Mouse (Mus musculus): Measurements from ENCODE around the gene Lrrc55. TPM values are rescaled to one million over a fixed set of nuclear protein-coding genes. Genes with fewer than 3 reads are reported as not detected.

The Lrrc55 gene
- polyA plus RNA-seq, 1 experiment from 2014 or later: 0.25 TPM

GRCm38 (mm10) chr2:85160901-85161637, 35.9 kb downstream of the Lrrc55 start:
- 84% methylated on average over 4 of the region's 4 CpGs for WGBS
- peak overlapping the region; percentile 72 for H3K27ac ChIP-seq (replicated peaks)

GRCm38 (mm10) chr2:85157382-85157781, 39.6 kb downstream of the Lrrc55 start:
- Histone ChIP-seq H3K27me3 (ENCODE audit: low read depth, poor library complexity, severe bottlenecking) (no peaks in the 10 kb centered on the region), H3K4me1 (peaks cover 19% of the 10 kb centered on the region), H3K27ac (replicated peaks) (no peak overlapping the region), H3K9me3 (replicated peaks) (no peaks in the 10 kb centered on the region), H3K36me3 (no peaks in the 10 kb centered on the region), H3K4me3 (no peak overlapping the region)
- no peak for DNase-seq (ENCODE audit: low spot score)
- 87% methylated on average over 3 of the region's 3 CpGs for WGBS

More at GRCm38 (mm10) chr2:85160901-85161637, 35.9 kb downstream of the Lrrc55 start:
- no peaks in the 10 kb centered on the region for H3K27me3 ChIP-seq (ENCODE audit: low read depth, poor library complexity, severe bottlenecking)
- H3K36me3 ChIP-seq: no peaks in the 10 kb centered on the region
- no peak for DNase-seq (ENCODE audit: low spot score)
- no peak overlapping the region for H3K4me3 ChIP-seq
- H3K9me3 ChIP-seq (replicated peaks): no peaks in the 10 kb centered on the region
- H3K4me1 ChIP-seq: peaks cover 28% of the 10 kb centered on the region

- no peaks in the 10 kb centered on the region for H3K27me3 ChIP-seq (ENCODE audit: low read depth, poor library complexity, severe bottlenecking)
- peaks cover 7% of the 10 kb centered on the region for H3K4me1 ChIP-seq
- H3K4me3 ChIP-seq: no peak overlapping the region
- DNase-seq (ENCODE audit: low spot score): no peak
- 93% methylated on average over 5 of the region's 5 CpGs for WGBS
- H3K36me3 ChIP-seq: no peaks in the 10 kb centered on the region
- H3K9me3 ChIP-seq (replicated peaks): no peaks in the 10 kb centered on the region
- no peak overlapping the region for H3K27ac ChIP-seq (replicated peaks)
These were observed 40.9 kb downstream of the Lrrc55 start for GRCm38 (mm10) chr2:85156136-85156535.

- Histone ChIP-seq H3K36me3 (no peaks in the 10 kb centered on the region), H3K4me1 (no peaks in the 10 kb centered on the region), H3K4me3 (no peak overlapping the region), H3K9me3 (replicated peaks) (no peaks in the 10 kb centered on the region), H3K27ac (replicated peaks) (no peak overlapping the region), H3K27me3 (ENCODE audit: low read depth, poor library complexity, severe bottlenecking) (no peaks in the 10 kb centered on the region)
- WGBS: 85% methylated on average over 9 of the region's 9 CpGs
- DNase-seq (ENCODE audit: low spot score): no peak
These were observed 41.7 kb downstream of the Lrrc55 start for GRCm38 (mm10) chr2:85155334-85155733.

GRCm38 (mm10) chr2:85151233-85151632, 45.8 kb downstream of the Lrrc55 start:
- Histone ChIP-seq H3K9me3 (replicated peaks) (no peaks in the 10 kb centered on the region), H3K27ac (replicated peaks) (no peak overlapping the region), H3K36me3 (no peaks in the 10 kb centered on the region), H3K4me1 (no peaks in the 10 kb centered on the region), H3K27me3 (ENCODE audit: low read depth, poor library complexity, severe bottlenecking) (no peaks in the 10 kb centered on the region), H3K4me3 (no peak overlapping the region)
- no peak for DNase-seq (ENCODE audit: low spot score)
- WGBS: 87% methylated on average over 2 of the region's 2 CpGs

- H3K4me3 ChIP-seq: no peak overlapping the region
- DNase-seq (ENCODE audit: low spot score): no peak
- H3K27me3 ChIP-seq (ENCODE audit: low read depth, poor library complexity, severe bottlenecking): no peaks in the 10 kb centered on the region
- H3K27ac ChIP-seq (replicated peaks): no peak overlapping the region
- no peaks in the 10 kb centered on the region for H3K36me3 ChIP-seq
- H3K9me3 ChIP-seq (replicated peaks): no peaks in the 10 kb centered on the region
- WGBS: 81% methylated on average over 1 of the region's 1 CpGs
- H3K4me1 ChIP-seq: no peaks in the 10 kb centered on the region
These were observed 46.6 kb downstream of the Lrrc55 start for GRCm38 (mm10) chr2:85150373-85150772.

- Histone ChIP-seq H3K27ac (replicated peaks) (no peak overlapping the region), H3K9me3 (replicated peaks) (no peaks in the 10 kb centered on the region), H3K27me3 (ENCODE audit: low read depth, poor library complexity, severe bottlenecking) (no peaks in the 10 kb centered on the region), H3K4me1 (no peaks in the 10 kb centered on the region), H3K4me3 (no peak overlapping the region), H3K36me3 (no peaks in the 10 kb centered on the region)
- 89% methylated on average over 2 of the region's 2 CpGs for WGBS
- DNase-seq (ENCODE audit: low spot score): no peak
These were observed 49.5 kb downstream of the Lrrc55 start for GRCm38 (mm10) chr2:85147481-85147880.

- DNase-seq (ENCODE audit: low spot score): no peak
- Histone ChIP-seq H3K27ac (replicated peaks) (no peak overlapping the region), H3K9me3 (replicated peaks) (no peaks in the 10 kb centered on the region), H3K4me1 (no peaks in the 10 kb centered on the region), H3K36me3 (no peaks in the 10 kb centered on the region), H3K4me3 (no peak overlapping the region), H3K27me3 (ENCODE audit: low read depth, poor library complexity, severe bottlenecking) (no peaks in the 10 kb centered on the region)
- 91% methylated on average over 3 of the region's 3 CpGs for WGBS
These were observed 51.7 kb downstream of the Lrrc55 start for GRCm38 (mm10) chr2:85145346-85145745.

GRCm38 (mm10) chr2:85144908-85145307, 52.1 kb downstream of the Lrrc55 start:
- no peaks in the 10 kb centered on the region for H3K9me3 ChIP-seq (replicated peaks)
- H3K27me3 ChIP-seq (ENCODE audit: low read depth, poor library complexity, severe bottlenecking): no peaks in the 10 kb centered on the region
- H3K4me1 ChIP-seq: no peaks in the 10 kb centered on the region
- H3K27ac ChIP-seq (replicated peaks): no peak overlapping the region
- 86% methylated on average over 2 of the region's 2 CpGs for WGBS
- H3K4me3 ChIP-seq: no peak overlapping the region
- no peak for DNase-seq (ENCODE audit: low spot score)
- H3K36me3 ChIP-seq: no peaks in the 10 kb centered on the region

GRCm38 (mm10) chr2:85140833-85141232, 56.2 kb downstream of the Lrrc55 start:
- DNase-seq (ENCODE audit: low spot score): no peak
- Histone ChIP-seq H3K4me1 (peaks cover 8% of the 10 kb centered on the region), H3K9me3 (replicated peaks) (no peaks in the 10 kb centered on the region), H3K36me3 (no peaks in the 10 kb centered on the region), H3K27ac (replicated peaks) (no peak overlapping the region), H3K27me3 (ENCODE audit: low read depth, poor library complexity, severe bottlenecking) (no peaks in the 10 kb centered on the region), H3K4me3 (no peak overlapping the region)

GRCm38 (mm10) chr2:85139846-85140245, 57.2 kb downstream of the Lrrc55 start:
- no peak for DNase-seq (ENCODE audit: low spot score)
- Histone ChIP-seq H3K4me1 (peaks cover 10% of the 10 kb centered on the region), H3K9me3 (replicated peaks) (no peaks in the 10 kb centered on the region), H3K4me3 (no peak overlapping the region), H3K27me3 (ENCODE audit: low read depth, poor library complexity, severe bottlenecking) (no peaks in the 10 kb centered on the region), H3K27ac (replicated peaks) (no peak overlapping the region), H3K36me3 (no peaks in the 10 kb centered on the region)
- 70% methylated on average over 7 of the region's 7 CpGs for WGBS

- 62% methylated on average over 4 of the region's 4 CpGs for WGBS
- H3K27me3 ChIP-seq (ENCODE audit: low read depth, poor library complexity, severe bottlenecking): no peaks in the 10 kb centered on the region
- H3K4me1 ChIP-seq: peaks cover 10% of the 10 kb centered on the region
- no peaks in the 10 kb centered on the region for H3K36me3 ChIP-seq
- no peak for DNase-seq (ENCODE audit: low spot score)
- H3K9me3 ChIP-seq (replicated peaks): no peaks in the 10 kb centered on the region
- H3K27ac ChIP-seq (replicated peaks): no peak overlapping the region
- no peak overlapping the region for H3K4me3 ChIP-seq
These were observed 57.6 kb downstream of the Lrrc55 start for GRCm38 (mm10) chr2:85139393-85139792.

- peak overlapping the region; percentile 11; the same call in 1 of the 2 replicates for H3K4me3 ChIP-seq
- no peaks in the 10 kb centered on the region for H3K36me3 ChIP-seq
- WGBS: 33% methylated on average over 2 of the region's 2 CpGs
- DNase-seq (ENCODE audit: low spot score): no peak
- H3K4me1 ChIP-seq: peaks cover 10% of the 10 kb centered on the region
- no peaks in the 10 kb centered on the region for H3K27me3 ChIP-seq (ENCODE audit: low read depth, poor library complexity, severe bottlenecking)
- no peaks in the 10 kb centered on the region for H3K9me3 ChIP-seq (replicated peaks)
- H3K27ac ChIP-seq (replicated peaks): no peak overlapping the region
These were observed 58.9 kb downstream of the Lrrc55 start for GRCm38 (mm10) chr2:85138143-85138542.
